Mouse (Mus musculus): ENCODE data around the gene Ovch2. TPM values are rescaled to one million over a fixed set of nuclear protein-coding genes. Genes with fewer than 3 reads are reported as not detected.

The Ovch2 gene
- polyA plus RNA-seq, 1 experiment from 2014 or later, result not detected

- H3K4me1 ChIP-seq (ENCODE audit: control insufficient read depth, insufficient read depth, low read length), result no peaks in the 10 kb centered on the region
- H3K9me3 ChIP-seq (ENCODE audit: control insufficient read depth, low read length), result no peaks in the 10 kb centered on the region
- ATAC-seq (ENCODE audit: low read depth), result peak; percentile 50; the same call in 1 of the 2 replicates
- no peak overlapping the region for H3K4me2 ChIP-seq (ENCODE audit: low read depth, low read length)
- no peak overlapping the region for H3K4me3 ChIP-seq (ENCODE audit: low read depth, low read length)
- no peak overlapping the region for H3K27ac ChIP-seq (ENCODE audit: low read depth, low read length)
- WGBS, result 3% methylated on average over 3 of the region's 3 CpGs
- H3K36me3 ChIP-seq (ENCODE audit: control insufficient read depth, insufficient read depth, low read length), result no peaks in the 10 kb centered on the region
- H3K9ac ChIP-seq (replicated peaks; ENCODE audit: low read depth, low read length), result no peak overlapping the region
- no peaks in the 10 kb centered on the region for H3K27me3 ChIP-seq (ENCODE audit: control insufficient read depth, insufficient read depth, low read length)
Measured at GRCm38 (mm10) chr7:107749270-107749669, 51.7 kb downstream of the Ovch2 start.

GRCm38 (mm10) chr7:107747954-107748353 lies 53.1 kb downstream of the Ovch2 start:
- H3K27me3 ChIP-seq (ENCODE audit: control insufficient read depth, insufficient read depth, low read length), result no peaks in the 10 kb centered on the region
- H3K27ac ChIP-seq (ENCODE audit: low read depth, low read length), result no peak overlapping the region
- no peaks in the 10 kb centered on the region for H3K9me3 ChIP-seq (ENCODE audit: control insufficient read depth, low read length)
- no peaks in the 10 kb centered on the region for H3K36me3 ChIP-seq (ENCODE audit: control insufficient read depth, insufficient read depth, low read length)
- 0 out of 2 replicates have a peak, but pooled peaks have one; percentile 18 for ATAC-seq (ENCODE audit: low read depth)
- H3K9ac ChIP-seq (replicated peaks; ENCODE audit: low read depth, low read length), result no peak overlapping the region
- 20% methylated on average over 2 of the region's 2 CpGs for WGBS
- H3K4me1 ChIP-seq (ENCODE audit: control insufficient read depth, insufficient read depth, low read length), result no peaks in the 10 kb centered on the region
- H3K4me2 ChIP-seq (ENCODE audit: low read depth, low read length), result no peak overlapping the region
- H3K4me3 ChIP-seq (ENCODE audit: low read depth, low read length), result no peak overlapping the region

GRCm38 (mm10) chr7:107747476-107747875 lies 53.5 kb downstream of the Ovch2 start:
- Histone ChIP-seq H3K27me3 (ENCODE audit: control insufficient read depth, insufficient read depth, low read length) (no peaks in the 10 kb centered on the region), H3K4me2 (ENCODE audit: low read depth, low read length) (no peak overlapping the region), H3K9me3 (ENCODE audit: control insufficient read depth, low read length) (no peaks in the 10 kb centered on the region), H3K36me3 (ENCODE audit: control insufficient read depth, insufficient read depth, low read length) (no peaks in the 10 kb centered on the region), H3K27ac (ENCODE audit: low read depth, low read length) (no peak overlapping the region), H3K4me3 (ENCODE audit: low read depth, low read length) (no peak overlapping the region), H3K4me1 (ENCODE audit: control insufficient read depth, insufficient read depth, low read length) (no peaks in the 10 kb centered on the region), H3K9ac (replicated peaks; ENCODE audit: low read depth, low read length) (no peak overlapping the region)
- no peak for ATAC-seq (ENCODE audit: low read depth)
- WGBS, result 86% methylated on average over 9 of the region's 9 CpGs

GRCm38 (mm10) chr7:107746036-107746435 lies 55.0 kb downstream of the Ovch2 start:
- no peak overlapping the region for H3K4me2 ChIP-seq (ENCODE audit: low read depth, low read length)
- no peaks in the 10 kb centered on the region for H3K27me3 ChIP-seq (ENCODE audit: control insufficient read depth, insufficient read depth, low read length)
- no peaks in the 10 kb centered on the region for H3K4me1 ChIP-seq (ENCODE audit: control insufficient read depth, insufficient read depth, low read length)
- no peak overlapping the region for H3K9ac ChIP-seq (replicated peaks; ENCODE audit: low read depth, low read length)
- no peaks in the 10 kb centered on the region for H3K36me3 ChIP-seq (ENCODE audit: control insufficient read depth, insufficient read depth, low read length)
- no peak for ATAC-seq (ENCODE audit: low read depth)
- 90% methylated on average over 8 of the region's 8 CpGs for WGBS
- H3K27ac ChIP-seq (ENCODE audit: low read depth, low read length), result no peak overlapping the region
- H3K4me3 ChIP-seq (ENCODE audit: low read depth, low read length), result no peak overlapping the region
- H3K9me3 ChIP-seq (ENCODE audit: control insufficient read depth, low read length), result no peaks in the 10 kb centered on the region

- Histone ChIP-seq H3K27me3 (ENCODE audit: control insufficient read depth, insufficient read depth, low read length) (no peaks in the 10 kb centered on the region), H3K4me1 (ENCODE audit: control insufficient read depth, insufficient read depth, low read length) (no peaks in the 10 kb centered on the region), H3K36me3 (ENCODE audit: control insufficient read depth, insufficient read depth, low read length) (no peaks in the 10 kb centered on the region), H3K4me3 (ENCODE audit: low read depth, low read length) (no peak overlapping the region), H3K9me3 (ENCODE audit: control insufficient read depth, low read length) (no peaks in the 10 kb centered on the region), H3K27ac (ENCODE audit: low read depth, low read length) (no peak overlapping the region), H3K4me2 (ENCODE audit: low read depth, low read length) (no peak overlapping the region), H3K9ac (replicated peaks; ENCODE audit: low read depth, low read length) (no peak overlapping the region)
- no peak for ATAC-seq (ENCODE audit: low read depth)
- WGBS, result 65% methylated on average over 2 of the region's 2 CpGs
Measured at GRCm38 (mm10) chr7:107745111-107745510, 55.9 kb downstream of the Ovch2 start.

GRCm38 (mm10) chr7:107744454-107744853 lies 56.6 kb downstream of the Ovch2 start:
- H3K27me3 ChIP-seq (ENCODE audit: control insufficient read depth, insufficient read depth, low read length), result no peaks in the 10 kb centered on the region
- no peak for ATAC-seq (ENCODE audit: low read depth)
- no peak overlapping the region for H3K9ac ChIP-seq (replicated peaks; ENCODE audit: low read depth, low read length)
- H3K36me3 ChIP-seq (ENCODE audit: control insufficient read depth, insufficient read depth, low read length), result no peaks in the 10 kb centered on the region
- 89% methylated on average over 4 of the region's 4 CpGs for WGBS
- no peak overlapping the region for H3K27ac ChIP-seq (ENCODE audit: low read depth, low read length)
- H3K4me1 ChIP-seq (ENCODE audit: control insufficient read depth, insufficient read depth, low read length), result no peaks in the 10 kb centered on the region
- no peak overlapping the region for H3K4me3 ChIP-seq (ENCODE audit: low read depth, low read length)
- H3K9me3 ChIP-seq (ENCODE audit: control insufficient read depth, low read length), result no peaks in the 10 kb centered on the region
- no peak overlapping the region for H3K4me2 ChIP-seq (ENCODE audit: low read depth, low read length)

GRCm38 (mm10) chr7:107742963-107743465 lies 58.0 kb downstream of the Ovch2 start:
- 92% methylated on average over 10 of the region's 10 CpGs for WGBS
- H3K4me2 ChIP-seq (ENCODE audit: low read depth, low read length), result no peak overlapping the region

GRCm38 (mm10) chr7:107738726-107739125 lies 62.3 kb downstream of the Ovch2 start:
- no peak overlapping the region for H3K9ac ChIP-seq (replicated peaks; ENCODE audit: low read depth, low read length)
- H3K27ac ChIP-seq (ENCODE audit: low read depth, low read length), result no peak overlapping the region
- 50% methylated on average over 2 of the region's 2 CpGs for WGBS
- no peak overlapping the region for H3K4me2 ChIP-seq (ENCODE audit: low read depth, low read length)
- H3K9me3 ChIP-seq (ENCODE audit: control insufficient read depth, low read length), result no peaks in the 10 kb centered on the region
- peak; percentile 68 for ATAC-seq (ENCODE audit: low read depth)
- no peaks in the 10 kb centered on the region for H3K4me1 ChIP-seq (ENCODE audit: control insufficient read depth, insufficient read depth, low read length)
- H3K4me3 ChIP-seq (ENCODE audit: low read depth, low read length), result no peak overlapping the region
- H3K36me3 ChIP-seq (ENCODE audit: control insufficient read depth, insufficient read depth, low read length), result no peaks in the 10 kb centered on the region
- H3K27me3 ChIP-seq (ENCODE audit: control insufficient read depth, insufficient read depth, low read length), result no peaks in the 10 kb centered on the region

More at GRCm38 (mm10) chr7:107742963-107743465, 58.0 kb downstream of the Ovch2 start:
- Histone ChIP-seq H3K4me1 (ENCODE audit: control insufficient read depth, insufficient read depth, low read length) (no peaks in the 10 kb centered on the region), H3K9ac (replicated peaks; ENCODE audit: low read depth, low read length) (no peak overlapping the region), H3K27ac (ENCODE audit: low read depth, low read length) (no peak overlapping the region), H3K4me3 (ENCODE audit: low read depth, low read length) (no peak overlapping the region), H3K9me3 (ENCODE audit: control insufficient read depth, low read length) (no peaks in the 10 kb centered on the region), H3K36me3 (ENCODE audit: control insufficient read depth, insufficient read depth, low read length) (no peaks in the 10 kb centered on the region), H3K27me3 (ENCODE audit: control insufficient read depth, insufficient read depth, low read length) (no peaks in the 10 kb centered on the region)
- ATAC-seq (ENCODE audit: low read depth), result no peak

- Histone ChIP-seq H3K9ac (replicated peaks; ENCODE audit: low read depth, low read length) (no peak overlapping the region), H3K4me3 (ENCODE audit: low read depth, low read length) (no peak overlapping the region), H3K4me2 (ENCODE audit: low read depth, low read length) (no peak overlapping the region), H3K4me1 (ENCODE audit: control insufficient read depth, insufficient read depth, low read length) (no peaks in the 10 kb centered on the region), H3K27me3 (ENCODE audit: control insufficient read depth, insufficient read depth, low read length) (no peaks in the 10 kb centered on the region), H3K27ac (ENCODE audit: low read depth, low read length) (no peak overlapping the region), H3K9me3 (ENCODE audit: control insufficient read depth, low read length) (no peaks in the 10 kb centered on the region), H3K36me3 (ENCODE audit: control insufficient read depth, insufficient read depth, low read length) (no peaks in the 10 kb centered on the region)
- WGBS, result 66% methylated on average over 2 of the region's 2 CpGs
- no peak for ATAC-seq (ENCODE audit: low read depth)
Measured at GRCm38 (mm10) chr7:107733162-107733561, 67.8 kb downstream of the Ovch2 start.

Measured in neural tube, embryonic 14.5 days (tissue).